Mouse (Mus musculus): ENCODE results near the gene Josd2.

- TF ChIP-seq CTCF (conservative IDR thresholded peaks at IDR 0.05; ENCODE audit: insufficient read depth, insufficient read length, low read depth, low read length) (no peak), POLR2A (IDR thresholded peaks at IDR 0.05; ENCODE audit: low read depth, low read length) (no peak)
These were observed 7.3 kb downstream of the Josd2 start for GRCm38 (mm10) chr7:44475046-44475614.
